Mouse (Mus musculus) testis, adult 2 months (tissue): ENCODE data around the gene Prcc.

Experiments
- CTCF ChIP-seq: fragments of 200-500 bp; IDR thresholded peaks from 2 replicates; pipeline ENCODE4 v1.5.1; 2012; ENCODE audit warnings: low read depth, mild to moderate bottlenecking, inconsistent platforms, low read length, moderate library complexity; ENCODE audit not compliant: control insufficient read depth, insufficient read depth, insufficient replicate concordance
- POLR2A ChIP-seq: fragments of 200-500 bp; IDR thresholded peaks from 2 replicates; pipeline ENCODE4 v1.6.1; 2012; ENCODE audit warnings: low read depth, mild to moderate bottlenecking, inconsistent platforms, low read length, moderate library complexity; ENCODE audit not compliant: control insufficient read depth

DNA sequence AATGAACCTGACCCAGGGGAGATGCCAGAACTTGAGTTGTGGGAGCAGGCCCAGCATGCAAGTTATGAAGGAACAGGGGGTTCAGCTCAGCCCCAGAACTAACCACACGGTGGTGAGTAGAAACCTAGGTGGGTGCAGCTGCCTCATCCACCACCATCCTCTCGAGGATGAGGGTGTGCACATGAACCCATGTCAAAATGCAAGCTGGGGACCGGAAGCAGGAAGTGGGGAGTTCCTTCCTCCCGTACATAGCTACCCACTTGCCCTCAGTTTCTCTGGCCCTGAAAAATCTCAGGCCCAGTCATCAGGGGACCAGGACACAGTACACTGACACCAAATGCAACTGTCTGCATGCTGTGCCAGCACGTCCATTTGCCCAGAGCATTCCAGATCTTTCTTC is 37.7 kb downstream of the Prcc start:
- no peak for TF ChIP-seq CTCF
- no peak for TF ChIP-seq POLR2A
